ENCODE assay signal across 8 mouse cellular contexts in genomic region chr5:111058401-111059139, GRCm38 (mm10).
DNase-seq lines count a peak whose midpoint lies in the region; ATAC-seq and TF ChIP-seq lines count a peak whose summit lies in the region.

No protein-coding gene starts in this region.

- peaks cover 23% of the 10 kb centered on the region; the same call in 1 of the 2 replicates for H3K4me1 ChIP-seq in spleen, adult 2 months (ENCODE audit: control insufficient read depth, insufficient read depth, insufficient read length)
- H3K4me1 ChIP-seq in forebrain, embryonic 12.5 days = peaks cover 61% of the 10 kb centered on the region

- peak overlapping the region; percentile 2; the same call in 1 of the 2 replicates for H3K4me3 ChIP-seq in spleen, adult 2 months (ENCODE audit: extremely low read depth, insufficient read depth, insufficient read length)
- no peak overlapping the region for H3K4me3 ChIP-seq in forebrain, embryonic 12.5 days (replicated peaks)

- no peaks in the 10 kb centered on the region for H3K27me3 ChIP-seq in spleen, adult 2 months (ENCODE audit: control insufficient read depth, insufficient read depth, low read length)
- no peaks in the 10 kb centered on the region for H3K27me3 ChIP-seq in forebrain, embryonic 12.5 days

- H3K27ac ChIP-seq in spleen, adult 2 months (ENCODE audit: insufficient read depth, low read length) = peak overlapping the region; percentile 55
- peak overlapping the region; percentile 71 for H3K27ac ChIP-seq in forebrain, embryonic 12.5 days

- no peak for TF ChIP-seq POLR2A in spleen, adult 2 months (IDR thresholded peaks at IDR 0.05; ENCODE audit: low read depth, low read length)

- no peak overlapping the region for H3K9ac ChIP-seq in forebrain, embryonic 12.5 days

- no peaks in the 10 kb centered on the region for H3K9me3 ChIP-seq in forebrain, embryonic 12.5 days

- DNase-seq in spleen, adult 2 months (ENCODE audit: low read depth in 1 of 2, low spot score in 2 of 2) = peak; percentile 17 to 24
- no peak for DNase-seq in spleen, adult 12 weeks (ENCODE audit: low spot score)
- DNase-seq in left cerebral cortex, adult 18-20 months (ENCODE audit: low spot score in 2 of 2) = peak; percentile 6 to 24
- DNase-seq in right cerebral cortex, postnatal 25 days = peak; percentile 38
- no peak for DNase-seq in adrenal gland, postnatal 25 days
- no peak for DNase-seq in liver
- no peak for DNase-seq in heart, adult 18-20 months

- H3K4me2 ChIP-seq in forebrain, embryonic 12.5 days = no peak overlapping the region

- no peaks in the 10 kb centered on the region for H3K36me3 ChIP-seq in spleen, adult 2 months (ENCODE audit: control insufficient read depth, insufficient read depth, low read length)
- H3K36me3 ChIP-seq in forebrain, embryonic 12.5 days (replicated peaks) = no peaks in the 10 kb centered on the region

- ATAC-seq in forebrain, embryonic 12.5 days (ENCODE audit: low FRiP score) = no peak

- 5% methylated on average over 22 of the region's 22 CpGs for WGBS in spleen, adult 2 months
- 68% methylated on average over 22 of the region's 22 CpGs for WGBS in forebrain, embryonic 12.5 days

- TF ChIP-seq CTCF in spleen, adult 2 months (IDR thresholded peaks at IDR 0.05; ENCODE audit: extremely low read depth, insufficient read depth, insufficient read length, insufficient replicate concordance) = no peak

Comparison
In these comparisons a context has a peak if more than half of its experiments do, and no peak if none do; other contexts are left out.
1. DNase-seq: peak in spleen, adult 2 months (2 of 2), left cerebral cortex, adult 18-20 months (2 of 2) and right cerebral cortex, postnatal 25 days (single experiment); none in spleen, adult 12 weeks (single experiment), adrenal gland, postnatal 25 days (single experiment), liver (single experiment) and heart, adult 18-20 months (0 of 2).